Mouse (Mus musculus): Measurements from ENCODE around the gene Pus7. TPM values are rescaled to one million over a fixed set of nuclear protein-coding genes. Genes with fewer than 3 reads are reported as not detected.
"Not testable (repeated sequence)": the region's sequence is repeated elsewhere in the genome, so short reads cannot be mapped to it uniquely, and the experiment has no call there.

Gene Pus7
- total RNA-seq, 2 experiments from 2014 or later = 15.7 to 19.4 TPM

GRCm38 (mm10) chr5:23758633-23759032 is 24.9 kb downstream of the Pus7 start:
- DNase-seq (ENCODE audit: low spot score in 2 of 2) = no peak

GRCm38 (mm10) chr5:23756368-23756767 is 27.1 kb downstream of the Pus7 start:
- no peak for DNase-seq (ENCODE audit: low spot score in 2 of 2)

- DNase-seq (ENCODE audit: low spot score in 2 of 2) = no peak
Observed at GRCm38 (mm10) chr5:23755591-23755990, 27.9 kb downstream of the Pus7 start.

- DNase-seq (ENCODE audit: low spot score in 2 of 2) = no peak
Observed at GRCm38 (mm10) chr5:23749882-23750281, 33.6 kb downstream of the Pus7 start.

GRCm38 (mm10) chr5:23743261-23743660 is 40.2 kb downstream of the Pus7 start:
- DNase-seq (ENCODE audit: low spot score in 2 of 2) = no peak

GRCm38 (mm10) chr5:23737111-23737510 is 46.4 kb downstream of the Pus7 start:
- no peak for DNase-seq (ENCODE audit: low spot score in 2 of 2)

- DNase-seq (ENCODE audit: low spot score in 2 of 2) = peak in 1 of 2 experiments; percentile 46
Observed at GRCm38 (mm10) chr5:23736366-23736765, 47.1 kb downstream of the Pus7 start.

- DNase-seq (ENCODE audit: low spot score in 2 of 2) = no peak
Observed at GRCm38 (mm10) chr5:23721956-23722355, 61.6 kb downstream of the Pus7 start.

GRCm38 (mm10) chr5:23718881-23719328 is 64.6 kb downstream of the Pus7 start:
- no peak for DNase-seq (ENCODE audit: low spot score in 2 of 2)

- DNase-seq (ENCODE audit: low spot score in 2 of 2) = no peak
Observed at GRCm38 (mm10) chr5:23718182-23718534, 65.4 kb downstream of the Pus7 start.

- no peak for DNase-seq (ENCODE audit: low spot score in 2 of 2)
Observed at GRCm38 (mm10) chr5:23717469-23718181, 65.9 kb downstream of the Pus7 start.

- DNase-seq (ENCODE audit: low spot score in 2 of 2) = no peak
Observed at GRCm38 (mm10) chr5:23713401-23714335, 69.8 kb downstream of the Pus7 start.

GRCm38 (mm10) chr5:23712130-23713001 is 71.1 kb downstream of the Pus7 start:
- DNase-seq (ENCODE audit: low spot score in 2 of 2) = peak; percentile 57 to 67

- DNase-seq (ENCODE audit: low spot score in 2 of 2) = not testable (repeated sequence)
Observed at GRCm38 (mm10) chr5:23711671-23712129, 71.8 kb downstream of the Pus7 start.

- DNase-seq (ENCODE audit: low spot score in 2 of 2) = no peak
Observed at GRCm38 (mm10) chr5:23711244-23711643, 72.3 kb downstream of the Pus7 start.

- no peak for DNase-seq (ENCODE audit: low spot score in 2 of 2)
Observed at GRCm38 (mm10) chr5:23709661-23710060, 73.8 kb downstream of the Pus7 start.

GRCm38 (mm10) chr5:23706601-23707597 is 76.6 kb downstream of the Pus7 start:
- DNase-seq (ENCODE audit: low spot score in 2 of 2) = not testable (repeated sequence)

GRCm38 (mm10) chr5:23697457-23697856 is 86.1 kb downstream of the Pus7 start:
- DNase-seq (ENCODE audit: low spot score in 2 of 2) = no peak
